Mouse (Mus musculus) thymus, adult 2 months (tissue): Measurements from ENCODE around the gene Pkn1. TPM values are rescaled to one million over a fixed set of nuclear protein-coding genes. Genes with fewer than 3 reads are reported as not detected.

Experiments used
- DNase-seq: peaks from one replicate; pipeline ENCODE4 v3.0.0; 2021
- H3K27ac ChIP-seq: fragments of 200-500 bp; 2 replicates; pipeline ENCODE4 v1.5.1; 2012; ENCODE audit warnings: low read length, control low read depth; ENCODE audit not compliant: control insufficient read depth, insufficient read depth
- H3K27me3 ChIP-seq: fragments of 200-500 bp; 2 replicates; pipeline ENCODE4 v1.6.1; 2012; ENCODE audit warnings: mild to moderate bottlenecking, low read length, moderate library complexity, mixed read lengths; ENCODE audit not compliant: control insufficient read depth, insufficient read depth
- H3K36me3 ChIP-seq: fragments of 200-500 bp; 2 replicates; pipeline ENCODE4 v1.6.1; 2012; ENCODE audit warnings: mild to moderate bottlenecking, low read length, moderate library complexity; ENCODE audit not compliant: control insufficient read depth, insufficient read depth
- H3K4me1 ChIP-seq: fragments of 200-500 bp; replicated peaks from 2 replicates; pipeline ENCODE4 v1.6.1; 2012; ENCODE audit warnings: low read length; ENCODE audit not compliant: control insufficient read depth, insufficient read depth
- H3K4me3 ChIP-seq: fragments of 200-500 bp; 2 replicates; pipeline ENCODE4 v1.5.1; 2012; ENCODE audit warnings: mild to moderate bottlenecking, low read length, control low read depth, moderate library complexity; ENCODE audit not compliant: control insufficient read depth, insufficient read depth
- CTCF ChIP-seq: fragments of 200-500 bp; IDR thresholded peaks from 2 replicates; pipeline ENCODE4 v1.5.1; 2012; ENCODE audit warnings: mild to moderate bottlenecking, control low read depth, low read length, moderate library complexity, borderline replicate concordance; ENCODE audit not compliant: control insufficient read depth, poor library complexity, insufficient read depth; ENCODE audit errors: extremely low read depth
- POLR2A ChIP-seq: fragments of 200-500 bp; IDR thresholded peaks from 2 replicates; pipeline ENCODE4 v1.6.1; 2012; ENCODE audit warnings: mild to moderate bottlenecking, low read length, control low read depth, moderate library complexity; ENCODE audit not compliant: control insufficient read depth, poor library complexity, insufficient read depth; ENCODE audit errors: extremely low read depth
- WGBS: fragments of 180-500 bp; shearing (Covaris S2); methylation state at CpG from one replicate; pipeline ENCODE4 v1.1.7; 2018; 5-methylcytosine and 5-hydroxymethylcytosine counted together
- polyA plus RNA-seq: library from polyadenylated mRNA; depleted of rRNA; stranded (reverse); fragments of >200 nt; gene quantifications from 2 replicates; pipeline ENCODE4 v1.2.3, GENCODE M21; 2012

The Pkn1 gene
- polyA plus RNA-seq, 1 experiment, result 324 TPM

- no peak for DNase-seq
- Histone ChIP-seq H3K4me3 (no peak overlapping the region), H3K27ac (no peak overlapping the region), H3K4me1 (no peaks in the 10 kb centered on the region), H3K27me3 (no peaks in the 10 kb centered on the region), H3K36me3 (peaks cover 79% of the 10 kb centered on the region)
- 90% methylated on average over 5 of the region's 5 CpGs for WGBS
- TF ChIP-seq CTCF (no peak), POLR2A (no peak)
Observed at GRCm38 (mm10) chr8:83674497-83674896, 24.5 kb downstream of the Pkn1 start.

GRCm38 (mm10) chr8:83672936-83673335 lies 26.0 kb downstream of the Pkn1 start:
- no peak for TF ChIP-seq POLR2A
- no peak for TF ChIP-seq CTCF
- DNase-seq, result no peak

GRCm38 (mm10) chr8:83669013-83669412 lies 30.0 kb downstream of the Pkn1 start:
- no peak for DNase-seq
- H3K36me3 ChIP-seq, result peaks cover 50% of the 10 kb centered on the region
- TF ChIP-seq POLR2A (no peak), CTCF (no peak)
- no peak overlapping the region for H3K4me3 ChIP-seq
- 0 out of 2 replicates have a peak, but pooled peaks cover 3% of the 10 kb centered on the region for H3K4me1 ChIP-seq
- H3K27ac ChIP-seq, result no peak overlapping the region
- H3K27me3 ChIP-seq, result no peaks in the 10 kb centered on the region
- 95% methylated on average over 16 of the region's 16 CpGs for WGBS

More at GRCm38 (mm10) chr8:83672936-83673335, 26.0 kb downstream of the Pkn1 start:
- 0 out of 2 replicates have a peak, but pooled peaks cover 3% of the 10 kb centered on the region for H3K4me1 ChIP-seq
- H3K36me3 ChIP-seq, result peaks cover 70% of the 10 kb centered on the region
- no peak overlapping the region for H3K4me3 ChIP-seq
- no peak overlapping the region for H3K27ac ChIP-seq
- no peaks in the 10 kb centered on the region for H3K27me3 ChIP-seq
- 90% methylated on average over 5 of the region's 5 CpGs for WGBS

- H3K27me3 ChIP-seq, result no peaks in the 10 kb centered on the region
- peaks cover 43% of the 10 kb centered on the region for H3K36me3 ChIP-seq
- peak; percentile 71 for DNase-seq
- peak; percentile 75; the same call in 1 of the 2 replicates for TF ChIP-seq CTCF
- TF ChIP-seq POLR2A, result no peak
- H3K27ac ChIP-seq, result no peak overlapping the region
- 57% methylated on average over 80 of the region's 80 CpGs for WGBS
- H3K4me1 ChIP-seq, result 0 out of 2 replicates have a peak, but pooled peaks cover 3% of the 10 kb centered on the region
- H3K4me3 ChIP-seq, result 0 out of 2 replicates have a peak overlapping the region, but pooled peaks have one; percentile 8
Observed at GRCm38 (mm10) chr8:83668010-83668916, 30.7 kb downstream of the Pkn1 start.

- 86% methylated on average over 10 of the region's 10 CpGs for WGBS
- DNase-seq, result no peak
- no peak overlapping the region for H3K4me3 ChIP-seq
- H3K27ac ChIP-seq, result no peak overlapping the region
- H3K27me3 ChIP-seq, result no peaks in the 10 kb centered on the region
- H3K36me3 ChIP-seq, result peaks cover 35% of the 10 kb centered on the region
- no peak for TF ChIP-seq CTCF
- TF ChIP-seq POLR2A, result no peak
- H3K4me1 ChIP-seq, result peaks cover 4% of the 10 kb centered on the region
Observed at GRCm38 (mm10) chr8:83667526-83667925, 31.5 kb downstream of the Pkn1 start.

- peaks cover 6% of the 10 kb centered on the region for H3K4me1 ChIP-seq
- no peak for DNase-seq
- H3K27ac ChIP-seq, result no peak overlapping the region
- H3K4me3 ChIP-seq, result no peak overlapping the region
- TF ChIP-seq CTCF (no peak), POLR2A (no peak)
- H3K27me3 ChIP-seq, result no peaks in the 10 kb centered on the region
- H3K36me3 ChIP-seq, result peaks cover 29% of the 10 kb centered on the region
- WGBS, result 94% methylated on average over 3 of the region's 3 CpGs
Observed at GRCm38 (mm10) chr8:83666866-83667234, 32.1 kb downstream of the Pkn1 start.
